Mouse (Mus musculus): Measurements from ENCODE around the gene Psmc5.

The Psmc5 gene

DNA sequence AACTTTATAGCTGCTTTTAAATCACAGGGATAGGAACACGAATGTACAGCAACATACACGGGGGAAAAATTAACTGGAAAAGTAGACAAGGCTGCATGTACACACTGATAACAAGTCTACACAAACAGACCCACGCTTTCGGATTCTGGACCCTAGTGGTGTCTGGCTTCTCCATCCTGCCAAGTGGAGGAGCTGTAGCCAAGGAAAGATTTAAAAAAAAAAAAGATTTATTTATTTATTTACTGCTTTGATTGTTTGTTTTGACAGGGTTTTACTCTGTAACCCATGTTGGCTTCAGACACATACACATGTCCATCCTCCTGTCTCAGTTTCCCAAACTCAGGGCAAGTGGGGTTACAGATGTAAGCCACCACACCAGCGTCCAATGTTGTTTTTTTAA is 51.5 kb downstream of the Psmc5 start:
- DNase-seq (ENCODE audit: low spot score), result no peak

DNA sequence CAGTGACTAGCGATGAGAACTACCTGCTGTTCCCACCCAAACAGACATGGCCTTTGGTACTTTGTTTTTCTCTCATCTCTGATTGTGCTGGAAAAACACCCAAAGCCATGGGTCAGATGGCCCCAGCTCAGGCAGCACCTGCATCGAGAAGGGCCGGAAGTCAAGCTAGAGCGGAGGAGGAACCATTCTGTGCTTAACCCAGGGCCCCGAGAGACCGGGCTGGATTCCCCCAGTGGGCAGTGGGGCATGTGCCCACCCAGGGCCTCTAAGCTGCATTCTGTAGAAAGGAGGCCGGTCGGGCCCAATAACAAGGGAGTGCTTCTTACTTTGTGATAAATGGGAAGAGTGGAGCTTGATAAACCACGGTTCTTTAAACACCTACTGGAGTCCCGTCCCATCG is 52.2 kb downstream of the Psmc5 start:
- DNase-seq (ENCODE audit: low spot score), result no peak

GRCm38 (mm10) chr11:106310123-106310522 is 54.2 kb downstream of the Psmc5 start:
- DNase-seq (ENCODE audit: low spot score), result no peak

Measured in c-Kit-positive CD71-positive TER-119-positive erythroid progenitor cells, embryonic 14.5 days (primary cell).